Mouse (Mus musculus) forebrain, embryonic 16.5 days (tissue): ENCODE results near the gene S1pr1. TPM values are rescaled to one million over a fixed set of nuclear protein-coding genes. Genes with fewer than 3 reads are reported as not detected.

ENCODE experiments used
- ATAC-seq: fragments of 200-750 bp; cut with Nextera tagmentation; 2 replicates; pipeline ENCODE4 v1.8.0; 2017; ENCODE audit warnings: mild to moderate bottlenecking, moderate library complexity
- H3K27ac ChIP-seq: fragments of 300-500 bp; sonication (generic); 2 replicates; pipeline ENCODE4 v1.5.1; 2014; ENCODE audit warnings: low read length, control low read depth
- H3K27me3 ChIP-seq: fragments of 300-500 bp; sonication (generic); replicated peaks from 2 replicates; pipeline ENCODE4 v1.6.1; 2014; ENCODE audit warnings: low read length; ENCODE audit not compliant: control insufficient read depth, insufficient read depth
- H3K36me3 ChIP-seq: fragments of 300-500 bp; sonication (generic); 2 replicates; pipeline ENCODE4 v1.6.1; 2014; ENCODE audit not compliant: control insufficient read depth, insufficient read depth
- H3K4me1 ChIP-seq: fragments of 300-500 bp; sonication (generic); replicated peaks from 2 replicates; pipeline ENCODE4 v1.6.1; 2014; ENCODE audit warnings: low read length; ENCODE audit not compliant: control insufficient read depth, insufficient read depth
- H3K4me2 ChIP-seq: fragments of 300-500 bp; sonication (generic); 2 replicates; pipeline ENCODE4 v1.6.1; 2014; ENCODE audit warnings: mild to moderate bottlenecking, low read length, control low read depth
- H3K4me3 ChIP-seq: fragments of 300-500 bp; sonication (generic); replicated peaks from 2 replicates; pipeline ENCODE4 v1.5.1; 2014; ENCODE audit warnings: mild to moderate bottlenecking, low read length, control low read depth
- H3K9ac ChIP-seq: fragments of 300-500 bp; sonication (generic); replicated peaks from 2 replicates; pipeline ENCODE4 v1.6.1; 2014; ENCODE audit warnings: low read depth, low read length, control low read depth
- H3K9me3 ChIP-seq: fragments of 300-500 bp; sonication (generic); 2 replicates; pipeline ENCODE4 v1.6.1; 2016; ENCODE audit warnings: low read length; ENCODE audit not compliant: control insufficient read depth
- WGBS: fragments of 180-500 bp; shearing (Covaris S2); extraction: QIAGEN DNeasy Blood & Tissue Kit; methylation state at CpG from one replicate; pipeline ENCODE4 v1.1.7; 2014; 5-methylcytosine and 5-hydroxymethylcytosine counted together
- polyA plus RNA-seq: library from polyadenylated mRNA; unstranded; fragments of >200 nt; fragmentation: Nextera tagmentation; extraction: Ambion mirVana; gene quantifications from 2 replicates; pipeline ENCODE4 v1.2.1, GENCODE M21; 2015

S1pr1 gene
- polyA plus RNA-seq, 1 experiment from 2014 or later, result 26.4 TPM

GRCm38 (mm10) chr3:115715900-115716515 is 1.1 kb upstream of the S1pr1 start:
- 87% methylated on average over 3 of the region's 3 CpGs for WGBS
- Histone ChIP-seq H3K4me2 (peak overlapping the region; percentile 88), H3K4me3 (peak overlapping the region; percentile 52), H3K27me3 (no peaks in the 10 kb centered on the region), H3K27ac (no peak overlapping the region), H3K36me3 (no peaks in the 10 kb centered on the region), H3K4me1 (peaks cover 10% of the 10 kb centered on the region), H3K9ac (no peak overlapping the region), H3K9me3 (no peaks in the 10 kb centered on the region)
- ATAC-seq, result no peak

DNA sequence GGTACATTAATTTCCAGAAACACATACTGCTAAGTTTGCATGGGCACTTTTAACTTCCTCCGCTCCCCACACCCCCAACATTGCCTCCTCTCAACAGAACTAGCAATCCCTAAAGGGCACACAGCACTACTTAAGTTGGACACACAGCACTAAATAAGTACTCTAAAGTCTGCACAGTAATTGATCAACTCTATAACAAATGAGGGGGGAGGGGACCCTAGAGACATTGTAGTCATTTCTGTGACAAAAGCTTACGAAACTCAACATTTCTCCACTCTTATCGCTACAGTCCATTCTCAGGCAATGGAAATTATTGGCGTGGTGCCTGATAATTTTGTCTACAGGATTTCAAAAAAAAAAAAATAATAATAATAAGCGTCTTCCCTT is 830 bp downstream of the S1pr1 start:
- Histone ChIP-seq H3K36me3 (no peaks in the 10 kb centered on the region), H3K4me3 (peak overlapping the region; percentile 52), H3K9ac (peak overlapping the region; percentile 15; the same call in 1 of the 2 replicates), H3K27ac (peak overlapping the region; percentile 3; the same call in 1 of the 2 replicates), H3K9me3 (no peaks in the 10 kb centered on the region), H3K27me3 (no peaks in the 10 kb centered on the region), H3K4me2 (peak overlapping the region; percentile 88), H3K4me1 (peaks cover 10% of the 10 kb centered on the region)
- 3% methylated on average over 5 of the region's 5 CpGs for WGBS
- ATAC-seq, result no peak

DNA sequence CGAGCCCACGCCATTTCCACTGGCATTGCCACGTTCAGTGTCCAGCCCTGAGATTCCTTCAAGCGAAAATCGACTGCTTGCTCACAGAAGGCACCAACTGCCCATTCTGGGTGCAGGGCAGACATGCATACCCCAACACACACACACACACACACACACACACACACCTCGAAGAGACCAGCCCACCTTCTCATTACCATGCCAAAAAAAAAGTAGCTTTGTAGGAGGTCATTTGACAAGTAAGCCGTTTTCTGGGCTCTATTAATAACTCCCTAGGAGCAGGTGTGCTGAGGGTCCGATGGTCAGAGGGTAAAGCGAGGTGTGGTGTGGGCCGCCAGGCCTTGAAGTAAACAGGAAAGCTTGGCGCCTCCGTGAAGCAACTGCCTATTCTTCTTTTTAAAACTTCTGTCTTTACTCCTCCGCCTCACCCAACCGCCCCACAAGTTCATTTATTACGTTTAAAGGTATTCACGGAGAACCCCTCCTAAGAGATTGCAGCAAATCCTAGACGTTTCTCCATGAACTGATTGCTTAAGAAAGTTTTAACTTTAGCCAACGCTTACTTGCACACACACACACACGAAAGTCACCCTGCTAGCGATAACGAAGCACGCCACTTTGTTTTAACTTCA is 1.3 kb downstream of the S1pr1 start:
- ATAC-seq, result no peak
- peak overlapping the region; percentile 3; the same call in 1 of the 2 replicates for H3K27ac ChIP-seq
- H3K9me3 ChIP-seq, result no peaks in the 10 kb centered on the region
- H3K27me3 ChIP-seq, result no peaks in the 10 kb centered on the region
- H3K4me3 ChIP-seq, result peak overlapping the region; percentile 52
- H3K9ac ChIP-seq, result peak overlapping the region; percentile 15
- peaks cover 10% of the 10 kb centered on the region for H3K4me1 ChIP-seq
- peak overlapping the region; percentile 88 for H3K4me2 ChIP-seq
- no peaks in the 10 kb centered on the region for H3K36me3 ChIP-seq
- 1% methylated on average over 22 of the region's 22 CpGs for WGBS

GRCm38 (mm10) chr3:115712808-115713200 is 2.1 kb downstream of the S1pr1 start:
- ATAC-seq, result 0 out of 2 replicates have a peak, but pooled peaks have one; percentile 11
- Histone ChIP-seq H3K27me3 (no peaks in the 10 kb centered on the region), H3K36me3 (no peaks in the 10 kb centered on the region), H3K4me1 (peaks cover 10% of the 10 kb centered on the region), H3K27ac (no peak overlapping the region), H3K4me3 (peak overlapping the region; percentile 52), H3K9me3 (no peaks in the 10 kb centered on the region), H3K4me2 (peak overlapping the region; percentile 88), H3K9ac (no peak overlapping the region)
- 13% methylated on average over 9 of the region's 9 CpGs for WGBS

DNA sequence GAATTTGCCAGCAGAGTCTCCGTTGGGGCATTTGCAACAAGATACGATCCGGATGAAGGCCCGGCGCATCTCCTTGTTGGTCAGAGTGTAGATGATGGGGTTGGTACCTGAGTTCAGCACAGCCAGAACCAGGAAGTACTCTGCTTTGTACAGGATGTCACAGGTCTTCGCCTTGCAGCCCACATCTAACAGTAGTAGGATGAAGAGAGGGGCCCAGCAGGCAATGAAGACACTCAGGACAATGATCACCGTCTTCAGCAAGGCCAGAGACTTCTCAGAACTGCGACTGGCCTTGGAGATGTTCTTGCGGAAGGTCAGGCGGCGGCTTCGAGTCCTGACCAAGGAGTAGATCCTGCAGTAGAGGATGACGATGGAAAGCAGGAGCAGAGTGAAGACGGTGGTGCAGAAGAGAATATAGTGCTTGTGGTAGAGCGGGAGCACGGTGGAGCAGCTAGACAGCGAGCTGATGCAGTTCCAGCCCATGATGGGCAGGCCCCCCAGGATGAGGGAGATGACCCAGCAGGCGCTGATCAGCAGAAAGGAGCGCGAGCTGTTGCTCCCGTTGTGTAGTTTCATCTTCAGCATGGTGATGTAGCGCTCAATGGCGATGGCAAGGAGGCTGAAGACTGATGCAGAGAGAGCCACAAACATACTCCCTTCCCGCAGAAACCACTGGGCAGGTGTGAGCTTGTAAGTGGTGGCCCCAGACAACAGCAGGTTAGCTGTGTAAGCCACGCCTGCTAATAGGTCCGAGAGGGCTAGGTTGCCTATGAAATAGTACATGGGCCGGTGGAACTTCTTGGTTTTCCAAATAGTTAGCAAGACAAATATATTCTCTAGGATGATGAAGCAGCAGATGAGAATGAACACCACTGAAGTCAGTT is 2.7 kb downstream of the S1pr1 start:
- Histone ChIP-seq H3K4me1 (peaks cover 10% of the 10 kb centered on the region), H3K27ac (no peak overlapping the region), H3K36me3 (no peaks in the 10 kb centered on the region), H3K4me2 (peak overlapping the region; percentile 29), H3K27me3 (no peaks in the 10 kb centered on the region), H3K4me3 (peak overlapping the region; percentile 3; the same call in 1 of the 2 replicates), H3K9ac (no peak overlapping the region), H3K9me3 (no peaks in the 10 kb centered on the region)
- ATAC-seq, result no peak
- 90% methylated on average over 27 of the region's 27 CpGs for WGBS

DNA sequence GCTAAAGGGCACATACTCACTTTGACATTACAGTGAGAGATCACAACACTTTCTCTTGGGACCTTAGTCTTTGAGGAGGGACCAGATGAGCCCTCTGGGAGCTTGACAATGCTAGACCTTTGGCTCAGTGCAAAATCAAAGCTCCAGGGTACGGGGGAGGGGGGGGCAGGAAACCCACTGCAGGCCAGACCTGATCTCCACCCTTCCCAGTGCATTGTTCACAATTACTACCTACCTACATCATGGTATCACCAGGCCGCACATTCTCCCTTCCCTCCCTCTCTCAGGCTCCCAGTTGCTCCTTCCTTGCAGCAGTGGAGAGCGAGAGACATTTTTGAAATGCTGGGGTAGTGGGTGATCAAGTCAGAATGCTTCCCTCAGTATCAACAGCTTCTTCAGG is 3.5 kb downstream of the S1pr1 start:
- Histone ChIP-seq H3K9ac (no peak overlapping the region), H3K4me1 (peaks cover 10% of the 10 kb centered on the region), H3K27ac (no peak overlapping the region), H3K36me3 (no peaks in the 10 kb centered on the region), H3K27me3 (no peaks in the 10 kb centered on the region), H3K9me3 (no peaks in the 10 kb centered on the region), H3K4me2 (peak overlapping the region; percentile 8; the same call in 1 of the 2 replicates), H3K4me3 (no peak overlapping the region)
- 81% methylated on average over 3 of the region's 3 CpGs for WGBS
- no peak for ATAC-seq

DNA sequence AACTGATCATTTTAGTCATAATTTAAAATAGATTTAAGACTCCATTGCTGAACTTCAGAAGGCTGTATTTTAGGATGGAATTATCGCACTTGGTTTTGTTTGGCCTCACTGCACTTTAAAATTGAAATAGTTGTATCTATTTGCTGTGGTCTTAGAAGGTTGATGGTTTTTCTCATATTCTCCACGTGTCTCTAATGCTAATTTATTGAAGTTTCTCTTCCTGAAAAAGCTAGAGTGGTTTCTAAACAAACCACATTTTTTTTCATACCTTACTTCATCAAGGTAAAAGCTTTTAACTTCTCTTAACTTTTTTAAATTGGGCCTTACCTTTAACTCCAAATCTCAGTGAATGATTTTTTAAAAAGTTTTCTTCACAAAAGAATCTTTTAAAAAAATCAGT is 4.8 kb downstream of the S1pr1 start:
- H3K4me1 ChIP-seq, result peaks cover 10% of the 10 kb centered on the region
- H3K27ac ChIP-seq, result no peak overlapping the region
- H3K9me3 ChIP-seq, result no peaks in the 10 kb centered on the region
- 81% methylated on average over 2 of the region's 2 CpGs for WGBS
- H3K36me3 ChIP-seq, result no peaks in the 10 kb centered on the region
- H3K4me2 ChIP-seq, result no peak overlapping the region
- ATAC-seq, result no peak
- no peaks in the 10 kb centered on the region for H3K27me3 ChIP-seq
- H3K4me3 ChIP-seq, result no peak overlapping the region
- no peak overlapping the region for H3K9ac ChIP-seq

DNA sequence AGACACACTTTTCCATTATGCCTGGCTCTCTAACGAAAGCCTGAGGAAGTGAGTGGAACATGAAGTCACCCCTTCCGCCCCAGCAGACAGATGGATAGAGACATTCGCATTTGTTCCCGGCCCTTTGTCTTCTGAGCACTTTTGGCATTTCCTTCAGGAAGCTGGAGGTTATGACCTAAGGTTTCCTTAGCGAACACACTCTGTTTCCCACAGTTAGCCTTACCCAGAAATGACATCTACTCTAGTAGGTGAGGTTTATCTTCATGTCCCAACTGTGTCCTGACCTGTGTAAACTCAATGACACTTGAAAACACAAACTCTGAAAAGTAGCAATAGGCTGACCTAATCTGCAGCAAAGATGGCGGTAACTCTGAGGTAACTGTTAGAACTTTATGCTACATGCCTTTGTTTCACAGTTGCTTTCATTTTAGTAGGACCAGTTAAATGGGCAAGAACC is 5.7 kb downstream of the S1pr1 start:
- Histone ChIP-seq H3K4me1 (peaks cover 9% of the 10 kb centered on the region), H3K36me3 (no peaks in the 10 kb centered on the region), H3K4me3 (no peak overlapping the region), H3K9me3 (no peaks in the 10 kb centered on the region), H3K27me3 (no peaks in the 10 kb centered on the region), H3K27ac (no peak overlapping the region), H3K4me2 (no peak overlapping the region), H3K9ac (no peak overlapping the region)
- WGBS, result 84% methylated on average over 6 of the region's 6 CpGs
- no peak for ATAC-seq

GRCm38 (mm10) chr3:115706736-115707135 is 8.1 kb downstream of the S1pr1 start:
- Histone ChIP-seq H3K27ac (no peak overlapping the region), H3K4me2 (no peak overlapping the region), H3K36me3 (no peaks in the 10 kb centered on the region), H3K27me3 (no peaks in the 10 kb centered on the region), H3K4me1 (no peaks in the 10 kb centered on the region), H3K4me3 (no peak overlapping the region), H3K9ac (no peak overlapping the region), H3K9me3 (no peaks in the 10 kb centered on the region)
- no peak for ATAC-seq
- WGBS, result 95% methylated on average over 2 of the region's 2 CpGs
